Mouse (Mus musculus) lung, postnatal 4 days (tissue): Measurements from ENCODE around the gene Clec1b.

Experiments used
- DNase-seq, 2 experiments: peaks; one replicate each; pipeline ENCODE4 v3.0.0; 2021

The Clec1b gene

DNA sequence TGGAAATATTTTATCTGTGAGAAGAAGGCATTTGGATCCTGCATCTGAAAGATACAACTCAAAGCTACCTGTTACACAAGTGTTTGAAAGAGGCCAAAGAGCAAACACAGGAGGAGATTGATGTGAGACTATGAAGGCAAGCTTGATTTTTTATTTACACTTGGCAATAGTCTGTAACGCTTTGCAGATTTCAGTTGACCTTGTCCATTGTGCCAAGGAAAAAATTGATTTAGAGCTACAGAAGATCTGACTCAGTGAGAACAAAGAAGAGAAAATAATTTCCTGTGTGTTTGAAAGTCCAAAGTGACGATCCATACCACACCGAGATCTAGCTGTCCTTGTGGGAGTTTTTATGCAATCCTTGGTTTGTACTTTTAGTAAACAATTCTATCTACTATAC is 25.2 kb downstream of the Clec1b start:
- no peak for DNase-seq

GRCm38 (mm10) chr6:129423040-129423733 is 26.1 kb downstream of the Clec1b start:
- peak; percentile 25 to 35 for DNase-seq

GRCm38 (mm10) chr6:129423734-129424072 is 26.6 kb downstream of the Clec1b start:
- DNase-seq = peak; percentile 79 to 86

DNA sequence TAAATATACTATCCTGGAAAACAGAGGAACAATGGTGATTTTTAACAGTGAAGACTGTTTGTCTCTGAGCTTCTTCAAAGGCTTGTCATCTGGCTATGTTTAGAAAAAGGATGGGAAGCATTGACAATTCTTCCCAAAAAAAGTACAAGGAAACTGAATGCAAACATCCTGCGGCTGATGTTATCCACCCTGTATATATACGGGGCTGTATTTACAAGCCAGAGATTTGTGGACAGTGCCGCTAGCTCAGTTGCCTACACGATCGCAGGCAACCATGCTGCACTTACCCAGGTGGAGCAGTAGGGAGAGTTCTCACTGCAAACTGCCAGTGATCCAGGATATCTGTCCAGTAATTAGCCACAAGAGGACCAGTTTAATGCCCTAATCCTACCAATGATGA is 28.1 kb downstream of the Clec1b start:
- DNase-seq = peak; percentile 46 to 59

GRCm38 (mm10) chr6:129425812-129426211 is 28.7 kb downstream of the Clec1b start:
- peak; percentile 60 to 67 for DNase-seq

- peak in 1 of 2 experiments; percentile 19 for DNase-seq
These were observed 30.2 kb downstream of the Clec1b start for GRCm38 (mm10) chr6:129427281-129427680.

DNA sequence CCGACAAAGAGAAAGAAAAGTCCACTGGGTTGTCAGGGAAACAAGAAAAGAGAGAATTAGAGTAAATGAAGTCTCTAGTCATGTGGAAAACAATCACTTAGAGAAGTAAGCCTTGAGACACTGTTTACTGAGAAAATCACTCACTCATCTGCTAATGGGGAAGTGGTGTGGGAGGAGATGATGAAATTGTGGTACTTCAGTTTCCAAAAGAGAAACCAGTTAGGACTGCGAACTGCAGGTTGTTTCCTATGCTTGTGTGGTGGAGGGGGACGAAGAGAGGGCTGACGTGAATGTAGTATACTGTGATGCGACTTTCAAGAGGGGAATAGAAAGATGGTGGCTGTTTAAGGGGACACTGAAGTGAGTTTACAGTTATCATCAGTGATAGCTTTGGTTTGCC is 37.1 kb downstream of the Clec1b start:
- DNase-seq = peak in 1 of 2 experiments; percentile 40

- no peak for DNase-seq
These were observed 38.9 kb downstream of the Clec1b start for GRCm38 (mm10) chr6:129436025-129436424.

GRCm38 (mm10) chr6:129438033-129438432 is 40.9 kb downstream of the Clec1b start:
- DNase-seq = no peak

- DNase-seq = no peak
These were observed 52.6 kb downstream of the Clec1b start for GRCm38 (mm10) chr6:129449743-129450142.

DNA sequence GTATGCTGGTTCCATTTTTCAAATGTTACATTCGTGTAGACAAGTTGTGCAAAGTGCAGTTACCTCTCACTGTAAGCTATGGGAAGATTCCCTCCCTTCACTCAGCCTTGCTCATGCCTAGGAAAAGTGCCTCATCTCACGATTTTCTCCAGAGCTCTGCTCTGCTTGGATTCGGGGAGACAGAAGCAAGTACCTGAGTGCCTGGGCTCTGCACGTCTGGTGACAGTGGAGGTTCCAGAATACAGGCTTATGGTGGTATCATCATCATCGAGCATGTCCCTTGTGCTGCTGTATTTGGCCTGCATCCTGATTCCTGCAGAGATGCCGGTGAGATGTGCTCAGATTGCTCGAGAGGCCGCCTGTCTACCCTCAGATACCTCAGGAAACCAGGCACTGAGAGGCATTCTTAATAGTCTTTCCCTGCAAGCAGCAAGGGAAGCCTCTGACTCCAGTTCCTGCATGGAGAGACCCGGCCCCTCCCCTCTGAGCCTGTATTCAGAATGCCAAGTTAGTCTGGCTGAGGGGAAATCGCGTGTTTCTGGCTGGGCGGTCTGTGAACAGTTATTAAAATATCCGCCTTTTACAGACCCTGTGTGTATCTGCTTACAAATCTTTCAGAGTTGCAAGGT is 54.4 kb downstream of the Clec1b start, which contains the start of gene Clec1a:
Gene Clec1a (minus strand): TSS at position 590 of the 629 bp plus-strand sequence.
- peak; percentile 48 to 72 for DNase-seq
